Mouse (Mus musculus) olfactory bulb, adult 2 months (tissue): ENCODE data around the gene Gm28308.

ENCODE experiments used
- CTCF ChIP-seq: fragments of 200-500 bp; IDR thresholded peaks from 2 replicates; pipeline ENCODE4 v1.5.1; 2012; ENCODE audit warnings: low read depth, mild to moderate bottlenecking, low read length, moderate library complexity; ENCODE audit not compliant: insufficient read depth
- POLR2A ChIP-seq: fragments of 200-500 bp; IDR thresholded peaks from 2 replicates; pipeline ENCODE4 v1.6.1; 2012; ENCODE audit warnings: mild to moderate bottlenecking, low read depth, low read length, moderate library complexity; ENCODE audit not compliant: insufficient read depth

GRCm38 (mm10) chr6:52150401-52150966 lies 62.7 kb downstream of the Gm28308 start:
- no peak for TF ChIP-seq CTCF
- TF ChIP-seq POLR2A, result no peak
